Mouse (Mus musculus) ES-E14 (cell line): ENCODE measurements around the gene Dnajc28.

Experiments
- HCFC1 ChIP-seq: IDR thresholded peaks from 2 replicates; pipeline ENCODE4 v1.6.1; 2012; ENCODE audit warnings: low read length, inconsistent platforms, borderline replicate concordance; ENCODE audit not compliant: insufficient read depth
- MAFK ChIP-seq: IDR thresholded peaks from 2 replicates; pipeline ENCODE4 v1.6.1; 2014; ENCODE audit warnings: mild to moderate bottlenecking, low read depth, low read length, inconsistent platforms; ENCODE audit not compliant: insufficient read depth
- ZC3H11A ChIP-seq: IDR thresholded peaks from 2 replicates; pipeline ENCODE4 v1.6.1; 2012; ENCODE audit warnings: low read depth, mild to moderate bottlenecking, inconsistent platforms, low read length, borderline replicate concordance
- ZNF384 ChIP-seq: IDR thresholded peaks from 2 replicates; pipeline ENCODE4 v1.6.1; 2012; ENCODE audit warnings: low read depth, low read length, inconsistent platforms

DNA sequence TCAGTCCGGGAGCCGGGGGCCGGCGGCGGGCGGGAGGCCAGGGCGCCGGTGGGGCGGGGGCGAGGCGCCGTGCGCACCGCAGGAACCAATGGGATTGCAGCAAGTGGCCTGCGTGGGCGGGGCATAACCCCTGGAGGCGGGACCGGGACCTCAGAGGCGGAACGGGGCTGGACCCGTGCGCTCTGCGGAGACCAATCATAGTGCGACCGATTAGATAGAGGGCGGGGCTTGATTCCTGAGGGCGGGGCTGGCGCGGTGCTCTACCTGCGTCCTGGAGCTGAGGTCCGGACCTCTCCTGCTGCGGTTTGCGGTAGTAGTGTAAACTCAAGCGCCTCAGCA lies 21.2 kb downstream of the Dnajc28 start, which contains the start of gene Tmem50b:
- TF ChIP-seq HCFC1, result no peak
- no peak for TF ChIP-seq ZNF384
- TF ChIP-seq MAFK, result no peak
- no peak for TF ChIP-seq ZC3H11A
